Mouse (Mus musculus) forebrain, embryonic 12.5 days (tissue): ENCODE results near the gene Ccdc13. TPM values are rescaled to one million over a fixed set of nuclear protein-coding genes. Genes with fewer than 3 reads are reported as not detected.

Experiments used
- ATAC-seq: fragments of 200-750 bp; cut with Nextera tagmentation; 2 replicates; pipeline ENCODE4 v1.8.0; 2017; ENCODE audit warnings: moderate TSS enrichment; ENCODE audit not compliant: low FRiP score
- H3K27ac ChIP-seq: fragments of 300-500 bp; sonication (generic); 2 replicates; pipeline ENCODE4 v1.5.1; 2016; ENCODE audit warnings: mild to moderate bottlenecking
- H3K27me3 ChIP-seq: fragments of 300-500 bp; sonication (generic); 2 replicates; pipeline ENCODE4 v1.6.1; 2016; ENCODE audit warnings: mild to moderate bottlenecking
- H3K36me3 ChIP-seq: fragments of 300-500 bp; sonication (generic); replicated peaks from 2 replicates; pipeline ENCODE4 v1.6.1; 2016; ENCODE audit warnings: mild to moderate bottlenecking
- H3K4me1 ChIP-seq: fragments of 300-500 bp; sonication (generic); 2 replicates; pipeline ENCODE4 v1.6.1; 2016
- H3K4me2 ChIP-seq: fragments of 300-500 bp; sonication (generic); 2 replicates; pipeline ENCODE4 v1.6.1; 2016; ENCODE audit warnings: mild to moderate bottlenecking, moderate library complexity
- H3K4me3 ChIP-seq: fragments of 300-500 bp; sonication (generic); replicated peaks from 2 replicates; pipeline ENCODE4 v1.5.1; 2016; ENCODE audit warnings: mild to moderate bottlenecking
- H3K9ac ChIP-seq: fragments of 300-500 bp; sonication (generic); 2 replicates; pipeline ENCODE4 v1.6.1; 2016; ENCODE audit warnings: mild to moderate bottlenecking
- H3K9me3 ChIP-seq: fragments of 300-500 bp; sonication (generic); 2 replicates; pipeline ENCODE4 v1.6.1; 2016
- WGBS: fragments of 180-500 bp; shearing (Covaris S2); methylation state at CpG from one replicate; pipeline ENCODE4 v1.1.7; 2016; 5-methylcytosine and 5-hydroxymethylcytosine counted together
- polyA plus RNA-seq: library from polyadenylated mRNA; unstranded; fragments of >200 nt; fragmentation: Nextera tagmentation; extraction: Ambion mirVana; gene quantifications from 2 replicates; pipeline ENCODE4 v1.2.1, GENCODE M21; 2016

The Ccdc13 gene
- polyA plus RNA-seq, 1 experiment from 2014 or later = 3.1 TPM

DNA sequence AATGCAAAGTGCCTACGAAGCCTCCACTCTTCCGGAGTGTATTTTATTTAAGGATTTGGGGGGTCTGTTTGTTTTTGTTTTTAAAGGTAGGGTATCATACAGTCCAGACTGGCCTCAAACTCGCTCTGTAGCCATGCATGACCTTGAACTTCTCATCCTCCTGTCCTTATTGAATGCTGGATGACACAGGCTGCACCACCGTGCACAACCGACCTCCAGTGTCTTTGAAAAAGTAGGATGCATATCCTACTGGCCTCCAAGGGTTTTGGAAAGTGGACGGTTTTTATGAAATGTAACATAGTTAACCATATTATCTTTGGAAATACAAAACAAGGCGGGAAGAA, 333 bp upstream of the Ccdc13 start:
- H3K9me3 ChIP-seq = no peaks in the 10 kb centered on the region
- 30% methylated on average over 7 of the region's 7 CpGs for WGBS

GRCm38 (mm10) chr9:121838008-121838407, 1.3 kb downstream of the Ccdc13 start:
- 93% methylated on average over 6 of the region's 6 CpGs for WGBS
- Histone ChIP-seq H3K4me3 (no peak overlapping the region), H3K9me3 (no peaks in the 10 kb centered on the region), H3K27ac (no peak overlapping the region), H3K4me1 (peaks cover 11% of the 10 kb centered on the region), H3K27me3 (peaks cover 5% of the 10 kb centered on the region; the same call in 1 of the 2 replicates), H3K4me2 (no peak overlapping the region), H3K9ac (no peak overlapping the region), H3K36me3 (no peaks in the 10 kb centered on the region)
- no peak for ATAC-seq

More for the DNA sequence above, 333 bp upstream of the Ccdc13 start:
- Histone ChIP-seq H3K4me1 (peaks cover 11% of the 10 kb centered on the region), H3K27ac (no peak overlapping the region), H3K9ac (peak overlapping the region; percentile 59; the same call in 1 of the 2 replicates), H3K4me3 (peak overlapping the region; percentile 48), H3K36me3 (no peaks in the 10 kb centered on the region), H3K27me3 (peaks cover 5% of the 10 kb centered on the region; the same call in 1 of the 2 replicates), H3K4me2 (peak overlapping the region; percentile 73)
- peak; percentile 52 for ATAC-seq

GRCm38 (mm10) chr9:121833825-121834224, 5.4 kb downstream of the Ccdc13 start:
- Histone ChIP-seq H3K9me3 (no peaks in the 10 kb centered on the region), H3K9ac (no peak overlapping the region), H3K27ac (no peak overlapping the region), H3K27me3 (no peaks in the 10 kb centered on the region), H3K4me3 (no peak overlapping the region), H3K4me2 (no peak overlapping the region), H3K4me1 (peaks cover 3% of the 10 kb centered on the region), H3K36me3 (no peaks in the 10 kb centered on the region)
- ATAC-seq = no peak
- 84% methylated on average over 11 of the region's 11 CpGs for WGBS

GRCm38 (mm10) chr9:121830956-121831293, 8.3 kb downstream of the Ccdc13 start:
- H3K27ac ChIP-seq = no peak overlapping the region
- no peak overlapping the region for H3K4me2 ChIP-seq
- H3K4me1 ChIP-seq = no peaks in the 10 kb centered on the region; the same call in 1 of the 2 replicates
- H3K27me3 ChIP-seq = no peaks in the 10 kb centered on the region
- ATAC-seq = peak; percentile 41; the same call in 1 of the 2 replicates
- no peak overlapping the region for H3K4me3 ChIP-seq
- no peaks in the 10 kb centered on the region for H3K9me3 ChIP-seq
- no peak overlapping the region for H3K9ac ChIP-seq
- 36% methylated on average over 6 of the region's 6 CpGs for WGBS
- H3K36me3 ChIP-seq = no peaks in the 10 kb centered on the region

GRCm38 (mm10) chr9:121830243-121830955, 8.9 kb downstream of the Ccdc13 start:
- H3K4me1 ChIP-seq = no peaks in the 10 kb centered on the region; the same call in 1 of the 2 replicates
- 80% methylated on average over 6 of the region's 6 CpGs for WGBS
- H3K27me3 ChIP-seq = no peaks in the 10 kb centered on the region
- ATAC-seq = peak; percentile 44; the same call in 1 of the 2 replicates
- H3K9me3 ChIP-seq = no peaks in the 10 kb centered on the region
- H3K4me3 ChIP-seq = no peak overlapping the region
- no peak overlapping the region for H3K4me2 ChIP-seq
- H3K27ac ChIP-seq = no peak overlapping the region
- H3K36me3 ChIP-seq = no peaks in the 10 kb centered on the region
- H3K9ac ChIP-seq = no peak overlapping the region

DNA sequence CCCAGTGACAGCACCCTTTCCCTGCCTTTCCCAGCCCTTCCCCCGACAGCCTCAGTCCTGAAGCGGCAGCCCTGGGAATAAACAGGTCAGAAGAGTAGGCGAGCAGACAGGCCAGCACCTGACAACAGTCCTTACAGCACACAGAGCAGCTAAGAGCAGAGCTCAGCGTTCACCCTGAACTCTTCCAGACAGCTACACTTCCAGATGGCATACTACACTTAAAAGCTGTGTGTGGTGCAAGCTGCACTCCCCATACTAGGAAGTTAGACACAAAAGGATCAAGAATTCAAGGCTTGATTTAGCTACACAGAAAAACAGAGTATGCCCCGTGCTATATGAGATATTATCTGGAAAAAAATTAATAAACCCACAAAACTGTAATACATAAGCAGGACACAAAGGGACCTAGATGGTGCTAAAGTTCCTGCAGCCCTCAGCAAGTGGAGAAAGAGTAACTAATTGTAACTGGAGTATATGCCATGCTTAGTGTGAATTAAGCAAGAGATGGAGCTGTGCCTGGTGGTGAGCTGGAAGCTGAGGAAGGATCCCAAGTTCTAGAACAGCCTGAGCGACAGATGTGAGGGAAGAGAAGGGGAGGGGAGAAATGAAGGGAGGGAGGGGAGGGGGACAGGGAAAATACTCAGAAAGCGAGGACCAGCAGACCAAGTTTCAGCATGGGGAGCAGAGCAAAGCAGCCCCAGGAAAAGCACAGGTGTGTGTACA, 9.8 kb downstream of the Ccdc13 start:
- Histone ChIP-seq H3K9ac (no peak overlapping the region), H3K4me2 (no peak overlapping the region), H3K9me3 (no peaks in the 10 kb centered on the region), H3K36me3 (no peaks in the 10 kb centered on the region), H3K27ac (no peak overlapping the region), H3K27me3 (no peaks in the 10 kb centered on the region), H3K4me1 (no peaks in the 10 kb centered on the region; the same call in 1 of the 2 replicates), H3K4me3 (no peak overlapping the region)
- WGBS = 76% methylated on average over 7 of the region's 7 CpGs
- ATAC-seq = no peak

GRCm38 (mm10) chr9:121828314-121828713, 10.9 kb downstream of the Ccdc13 start:
- Histone ChIP-seq H3K9ac (no peak overlapping the region), H3K27ac (no peak overlapping the region), H3K4me3 (no peak overlapping the region), H3K4me2 (no peak overlapping the region), H3K36me3 (no peaks in the 10 kb centered on the region), H3K4me1 (no peaks in the 10 kb centered on the region; the same call in 1 of the 2 replicates), H3K27me3 (no peaks in the 10 kb centered on the region), H3K9me3 (no peaks in the 10 kb centered on the region)
- WGBS = 82% methylated on average over 6 of the region's 6 CpGs
- ATAC-seq = no peak

- no peak overlapping the region for H3K4me2 ChIP-seq
- no peaks in the 10 kb centered on the region for H3K27me3 ChIP-seq
- peaks cover 5% of the 10 kb centered on the region; the same call in 1 of the 2 replicates for H3K4me1 ChIP-seq
- no peak overlapping the region for H3K9ac ChIP-seq
- H3K27ac ChIP-seq = no peak overlapping the region
- 89% methylated on average over 3 of the region's 3 CpGs for WGBS
- no peak for ATAC-seq
- H3K9me3 ChIP-seq = no peaks in the 10 kb centered on the region
- no peak overlapping the region for H3K4me3 ChIP-seq
- no peaks in the 10 kb centered on the region for H3K36me3 ChIP-seq
Measured at GRCm38 (mm10) chr9:121826356-121826755, 12.9 kb downstream of the Ccdc13 start.

DNA sequence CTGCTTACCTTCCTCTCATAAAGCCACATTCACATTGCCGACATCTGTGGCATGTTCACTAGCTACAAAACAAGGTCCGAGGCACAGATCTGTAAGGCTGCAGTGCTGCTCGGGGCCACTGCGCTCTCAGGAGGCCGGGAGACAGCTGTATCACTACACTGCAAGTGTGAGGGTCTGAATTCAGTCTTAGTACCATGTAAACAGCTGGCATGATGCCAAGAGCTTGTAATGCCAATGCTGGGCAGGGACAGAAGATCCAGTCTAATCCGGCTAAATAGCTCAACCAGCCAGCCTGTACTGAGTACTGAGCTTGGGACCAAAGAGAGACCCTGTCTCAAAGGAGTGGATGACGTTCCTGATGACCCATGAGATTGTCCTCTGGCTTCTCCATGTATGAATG, 15.3 kb downstream of the Ccdc13 start:
- H3K4me1 ChIP-seq = peaks cover 5% of the 10 kb centered on the region; the same call in 1 of the 2 replicates
- WGBS = 65% methylated on average over 7 of the region's 7 CpGs
- no peak overlapping the region for H3K4me3 ChIP-seq
- 0 out of 2 replicates have a peak, but pooled peaks cover 3% of the 10 kb centered on the region for H3K27me3 ChIP-seq
- peak; percentile 36; the same call in 1 of the 2 replicates for ATAC-seq
- H3K4me2 ChIP-seq = no peak overlapping the region
- no peaks in the 10 kb centered on the region for H3K9me3 ChIP-seq
- H3K36me3 ChIP-seq = no peaks in the 10 kb centered on the region
- H3K27ac ChIP-seq = no peak overlapping the region
- no peak overlapping the region for H3K9ac ChIP-seq

DNA sequence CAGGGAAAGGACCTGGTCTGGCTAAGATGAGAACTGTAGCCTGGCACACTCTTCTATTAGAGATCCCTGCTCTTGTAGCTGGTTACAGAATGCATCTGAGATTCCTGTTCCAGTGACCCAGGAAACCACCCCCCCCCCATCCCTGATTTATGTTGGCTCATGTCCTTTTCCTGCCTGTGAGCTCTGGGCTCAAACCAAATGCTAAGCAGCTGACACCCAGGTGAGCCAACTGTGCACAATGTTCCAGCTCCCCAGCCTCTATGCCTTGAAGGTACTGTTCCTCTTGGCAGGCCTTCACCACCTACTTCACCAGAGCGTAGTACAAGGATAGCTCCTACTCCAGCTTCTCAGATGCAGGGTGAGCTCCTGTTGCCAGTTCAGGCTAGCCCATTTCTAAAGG, 16.2 kb downstream of the Ccdc13 start:
- H3K27ac ChIP-seq = no peak overlapping the region
- H3K4me2 ChIP-seq = no peak overlapping the region
- no peak for ATAC-seq
- 0 out of 2 replicates have a peak, but pooled peaks cover 3% of the 10 kb centered on the region for H3K27me3 ChIP-seq
- no peaks in the 10 kb centered on the region for H3K9me3 ChIP-seq
- H3K9ac ChIP-seq = no peak overlapping the region
- 88% methylated on average over 1 of the region's 1 CpGs for WGBS
- no peak overlapping the region for H3K4me3 ChIP-seq
- H3K36me3 ChIP-seq = no peaks in the 10 kb centered on the region
- H3K4me1 ChIP-seq = peaks cover 5% of the 10 kb centered on the region; the same call in 1 of the 2 replicates

GRCm38 (mm10) chr9:121822585-121822991, 16.7 kb downstream of the Ccdc13 start:
- H3K4me3 ChIP-seq = no peak overlapping the region
- peaks cover 5% of the 10 kb centered on the region; the same call in 1 of the 2 replicates for H3K4me1 ChIP-seq
- ATAC-seq = no peak; the same call in 1 of the 2 replicates
- no peak overlapping the region for H3K4me2 ChIP-seq
- H3K36me3 ChIP-seq = no peaks in the 10 kb centered on the region
- H3K9ac ChIP-seq = no peak overlapping the region
- no peaks in the 10 kb centered on the region for H3K9me3 ChIP-seq
- 0 out of 2 replicates have a peak, but pooled peaks cover 3% of the 10 kb centered on the region for H3K27me3 ChIP-seq
- 78% methylated on average over 6 of the region's 6 CpGs for WGBS
- no peak overlapping the region; the same call in 1 of the 2 replicates for H3K27ac ChIP-seq

DNA sequence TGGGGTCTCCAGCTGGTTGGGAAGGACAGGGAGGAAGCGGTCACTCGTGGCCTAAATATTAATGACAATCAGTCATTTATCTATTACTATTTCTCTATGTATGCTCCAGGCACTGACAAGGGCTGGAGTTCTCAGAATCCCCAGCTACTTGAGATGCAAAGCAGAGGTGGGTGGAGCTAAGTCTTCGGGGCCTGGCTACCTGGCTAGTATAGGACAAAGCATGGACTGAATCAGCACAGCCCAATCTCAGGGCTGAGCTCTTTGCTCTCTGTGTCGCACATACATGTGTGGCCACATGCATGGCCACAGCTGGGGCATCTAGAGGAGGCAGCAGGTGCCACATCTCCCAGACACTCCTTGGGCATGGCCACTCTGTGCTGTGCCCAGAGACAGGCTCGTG, 18.5 kb downstream of the Ccdc13 start:
- Histone ChIP-seq H3K27ac (no peak overlapping the region), H3K36me3 (no peaks in the 10 kb centered on the region), H3K4me2 (no peak overlapping the region), H3K9ac (no peak overlapping the region), H3K4me1 (peaks cover 5% of the 10 kb centered on the region; the same call in 1 of the 2 replicates), H3K27me3 (0 out of 2 replicates have a peak, but pooled peaks cover 3% of the 10 kb centered on the region), H3K4me3 (no peak overlapping the region), H3K9me3 (no peaks in the 10 kb centered on the region)
- 71% methylated on average over 5 of the region's 5 CpGs for WGBS
- ATAC-seq = no peak
